Mouse (Mus musculus): ENCODE measurements around the gene Fermt3. TPM values are rescaled to one million over a fixed set of nuclear protein-coding genes. Genes with fewer than 3 reads are reported as not detected.

The Fermt3 gene
- polyA plus RNA-seq, 1 experiment from 2014 or later = 3.5 TPM

DNA sequence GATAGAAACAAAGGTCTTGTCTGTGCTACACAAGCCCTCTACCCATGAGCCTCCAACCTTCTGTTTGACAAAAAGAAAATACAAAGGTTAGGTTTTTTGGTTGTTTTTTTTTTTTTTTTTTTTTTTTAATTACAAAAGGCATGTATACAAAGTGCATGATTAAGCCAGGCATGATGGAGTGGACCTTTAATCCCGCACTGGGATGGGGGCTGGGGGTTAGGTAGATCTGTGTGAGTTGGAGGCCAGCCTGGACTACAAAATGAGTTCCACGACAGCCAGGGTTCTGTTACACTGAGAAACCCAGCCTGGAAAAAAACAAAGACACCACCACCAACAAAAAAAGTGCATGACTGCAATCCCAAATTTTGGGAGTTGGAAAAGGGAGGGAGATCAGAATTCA is 21.9 kb upstream of the Fermt3 start:
- WGBS = 81% methylated on average over 2 of the region's 2 CpGs
- Histone ChIP-seq H3K36me3 (ENCODE audit: control insufficient read depth, insufficient read depth, low read length) (peaks cover 3% of the 10 kb centered on the region; the same call in 1 of the 2 replicates), H3K4me2 (ENCODE audit: low read length) (no peak overlapping the region), H3K27ac (ENCODE audit: low read depth, low read length) (no peak overlapping the region), H3K27me3 (replicated peaks; ENCODE audit: control insufficient read depth, insufficient read depth, low read length) (no peaks in the 10 kb centered on the region), H3K4me3 (ENCODE audit: low read depth, low read length) (no peak overlapping the region), H3K4me1 (ENCODE audit: control insufficient read depth, insufficient read depth, low read length) (peaks cover 17% of the 10 kb centered on the region), H3K9ac (ENCODE audit: low read length) (peak overlapping the region; percentile 84; the same call in 1 of the 2 replicates), H3K9me3 (replicated peaks; ENCODE audit: control insufficient read depth, low read length) (no peaks in the 10 kb centered on the region)
- ATAC-seq (no peak), DNase-seq (ENCODE audit: low spot score) (no peak)

DNA sequence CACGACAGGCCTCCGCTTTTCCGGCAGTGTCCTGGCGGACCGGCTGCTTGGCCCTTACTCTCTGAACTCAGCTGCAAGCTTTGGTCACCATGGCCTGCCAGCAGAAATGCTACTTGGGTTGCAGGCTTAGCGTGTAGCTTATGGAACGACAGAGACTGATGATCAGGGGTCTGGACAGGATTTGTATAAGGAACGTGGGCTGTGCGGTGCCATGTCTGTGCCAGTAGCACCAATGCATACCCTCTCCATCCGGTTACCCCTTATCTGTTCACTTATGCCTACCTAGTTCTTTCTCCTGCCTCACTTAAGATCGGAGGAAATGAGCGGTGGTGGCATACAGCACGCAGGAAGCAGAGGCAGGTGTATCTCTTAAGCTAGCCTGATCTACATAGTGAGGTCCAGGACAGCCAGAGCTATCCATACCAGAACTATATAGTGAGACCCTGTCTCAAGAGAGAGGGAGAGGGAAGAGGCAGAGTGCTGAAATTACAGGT is 21.4 kb upstream of the Fermt3 start:
- Histone ChIP-seq H3K9me3 (replicated peaks; ENCODE audit: control insufficient read depth, low read length) (no peaks in the 10 kb centered on the region), H3K4me2 (ENCODE audit: low read length) (peak overlapping the region; percentile 89), H3K9ac (ENCODE audit: low read length) (peak overlapping the region; percentile 84), H3K27me3 (replicated peaks; ENCODE audit: control insufficient read depth, insufficient read depth, low read length) (no peaks in the 10 kb centered on the region), H3K27ac (ENCODE audit: low read depth, low read length) (peak overlapping the region; percentile 97), H3K4me3 (ENCODE audit: low read depth, low read length) (peak overlapping the region; percentile 46), H3K36me3 (ENCODE audit: control insufficient read depth, insufficient read depth, low read length) (peaks cover 3% of the 10 kb centered on the region; the same call in 1 of the 2 replicates), H3K4me1 (ENCODE audit: control insufficient read depth, insufficient read depth, low read length) (peaks cover 17% of the 10 kb centered on the region)
- ATAC-seq (no peak), DNase-seq (ENCODE audit: low spot score) (peak; percentile 20)
- WGBS = 23% methylated on average over 13 of the region's 13 CpGs

DNA sequence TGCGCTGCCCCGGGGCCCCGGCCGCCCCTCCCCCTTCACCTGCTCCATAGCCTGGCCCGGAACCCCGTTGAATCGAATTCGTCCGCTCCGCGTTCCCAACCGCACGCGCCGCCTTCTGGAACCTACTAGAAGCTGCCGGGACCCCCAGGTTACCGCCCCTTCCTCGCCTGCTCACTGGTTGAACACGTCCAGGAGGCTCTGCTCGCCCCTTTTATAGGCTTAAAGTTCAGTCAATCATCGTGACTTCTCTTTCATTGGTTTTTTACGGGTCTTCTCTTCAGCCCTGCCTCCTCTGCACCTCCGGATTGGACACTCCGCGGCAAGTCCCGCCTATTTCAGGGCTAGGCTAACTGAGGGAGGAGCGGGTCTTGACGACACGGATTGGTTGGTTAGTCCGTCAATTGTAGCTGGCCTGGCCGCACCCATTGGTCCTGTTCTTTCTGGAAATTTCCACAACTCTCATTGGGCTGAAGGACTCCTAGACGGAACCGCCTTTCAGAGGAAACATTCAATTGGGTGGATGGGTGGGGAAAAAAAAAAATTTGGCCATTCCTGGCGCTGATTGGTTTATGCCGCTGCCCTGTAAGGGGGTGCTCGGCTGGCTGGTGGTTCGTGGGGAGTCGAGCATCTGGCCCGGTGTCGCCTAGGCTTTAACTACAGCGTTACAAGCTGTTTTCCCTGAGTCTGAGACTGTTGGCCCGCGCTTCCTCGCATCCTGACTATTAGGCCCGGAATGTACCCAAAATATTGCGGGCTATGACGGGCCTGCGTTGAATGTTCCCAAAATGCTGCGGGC is 20.8 kb upstream of the Fermt3 start, which contains the start of gene Stip1:
Gene Stip1, minus strand, starts transcription at position 127 of the 796 bp plus-strand sequence.
- peak; percentile 99 for ATAC-seq
- no peaks in the 10 kb centered on the region for H3K9me3 ChIP-seq (replicated peaks; ENCODE audit: control insufficient read depth, low read length)
- WGBS = under 1% methylated on average over 47 of the region's 49 CpGs

DNA sequence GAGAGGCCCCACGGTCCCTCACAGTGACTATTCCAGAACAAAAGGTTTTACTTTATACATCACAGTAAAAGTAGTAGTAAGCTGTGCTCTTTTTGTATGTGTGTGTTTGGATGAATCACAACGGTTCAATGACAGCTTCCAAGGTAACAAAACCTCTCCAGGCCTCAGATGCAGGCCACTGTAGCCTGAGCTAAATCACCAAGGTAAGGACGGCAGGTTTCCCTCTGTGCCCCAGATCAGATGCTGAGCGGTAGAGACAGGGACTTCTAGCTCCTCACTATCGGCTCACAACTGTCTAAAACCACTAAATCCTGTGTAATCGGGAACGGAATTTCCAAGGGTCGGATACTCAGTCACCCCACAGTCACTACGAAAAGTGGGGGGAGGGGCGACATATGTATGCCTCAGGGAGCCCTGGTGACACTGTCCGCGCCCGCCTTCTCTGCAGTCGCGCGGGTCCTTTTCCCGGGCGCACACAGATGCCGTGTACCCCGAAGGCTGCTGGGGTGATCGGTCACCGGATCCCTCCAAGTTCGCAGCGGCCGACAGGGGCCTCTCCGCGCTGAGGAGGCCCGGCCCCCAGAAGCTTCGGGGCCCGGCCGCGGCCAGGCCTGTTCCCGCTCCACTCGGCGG is 19.9 kb upstream of the Fermt3 start:
- no peaks in the 10 kb centered on the region for H3K9me3 ChIP-seq (replicated peaks; ENCODE audit: control insufficient read depth, low read length)
- H3K4me2 ChIP-seq (ENCODE audit: low read length) = peak overlapping the region; percentile 87
- peak overlapping the region; percentile 88 for H3K27ac ChIP-seq (ENCODE audit: low read depth, low read length)
- H3K36me3 ChIP-seq (ENCODE audit: control insufficient read depth, insufficient read depth, low read length) = peaks cover 17% of the 10 kb centered on the region
- WGBS = 1% methylated on average over 35 of the region's 35 CpGs
- peaks cover 17% of the 10 kb centered on the region for H3K4me1 ChIP-seq (ENCODE audit: control insufficient read depth, insufficient read depth, low read length)
- peak; percentile 51 for DNase-seq (ENCODE audit: low spot score)
- ATAC-seq = peak; percentile 24
- no peaks in the 10 kb centered on the region for H3K27me3 ChIP-seq (replicated peaks; ENCODE audit: control insufficient read depth, insufficient read depth, low read length)
- peak overlapping the region; percentile 95 for H3K9ac ChIP-seq (ENCODE audit: low read length)
- peak overlapping the region; percentile 92 for H3K4me3 ChIP-seq (ENCODE audit: low read depth, low read length)

More for the DNA sequence above, 20.8 kb upstream of the Fermt3 start, which contains the start of gene Stip1:
- H3K4me1 ChIP-seq (ENCODE audit: control insufficient read depth, insufficient read depth, low read length) = peaks cover 17% of the 10 kb centered on the region
- H3K4me2 ChIP-seq (ENCODE audit: low read length) = peak within 1 kb of the TSS; percentile 89
- peak; percentile 100 for DNase-seq (ENCODE audit: low spot score)
- peak within 1 kb of the TSS; percentile 97 for H3K27ac ChIP-seq (ENCODE audit: low read depth, low read length)
- H3K36me3 ChIP-seq (ENCODE audit: control insufficient read depth, insufficient read depth, low read length) = peaks cover 9% of the 10 kb centered on the region
- peak within 1 kb of the TSS; percentile 95 for H3K9ac ChIP-seq (ENCODE audit: low read length)
- no peaks in the 10 kb centered on the region for H3K27me3 ChIP-seq (replicated peaks; ENCODE audit: control insufficient read depth, insufficient read depth, low read length)
- H3K4me3 ChIP-seq (ENCODE audit: low read depth, low read length) = peak within 1 kb of the TSS; percentile 92

DNA sequence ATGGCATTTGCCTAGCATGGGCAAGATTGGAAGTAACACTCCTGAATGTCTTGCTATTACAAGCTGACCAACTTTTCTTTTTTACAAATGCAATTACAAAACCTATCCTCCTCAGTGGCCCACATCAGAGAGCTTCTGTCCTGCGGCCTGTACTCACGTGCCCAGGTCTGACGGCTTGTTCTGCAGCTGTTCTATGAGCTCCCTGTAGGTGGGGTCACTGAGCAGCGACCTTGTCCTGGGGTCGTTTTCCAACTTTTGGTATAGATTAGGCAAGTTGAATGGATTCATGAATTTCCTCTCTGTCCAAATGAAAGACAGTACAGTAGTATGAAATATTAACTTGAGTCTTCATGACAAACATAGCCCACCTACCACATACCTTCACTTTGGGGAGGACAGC is 14.7 kb upstream of the Fermt3 start:
- Histone ChIP-seq H3K9me3 (replicated peaks; ENCODE audit: control insufficient read depth, low read length) (no peaks in the 10 kb centered on the region), H3K36me3 (ENCODE audit: control insufficient read depth, insufficient read depth, low read length) (peaks cover 67% of the 10 kb centered on the region), H3K4me2 (ENCODE audit: low read length) (no peak overlapping the region), H3K27ac (ENCODE audit: low read depth, low read length) (no peak overlapping the region), H3K9ac (ENCODE audit: low read length) (no peak overlapping the region), H3K27me3 (replicated peaks; ENCODE audit: control insufficient read depth, insufficient read depth, low read length) (no peaks in the 10 kb centered on the region), H3K4me3 (ENCODE audit: low read depth, low read length) (no peak overlapping the region), H3K4me1 (ENCODE audit: control insufficient read depth, insufficient read depth, low read length) (peaks cover 11% of the 10 kb centered on the region)
- DNase-seq (ENCODE audit: low spot score) = no peak
- ATAC-seq = no peak
- WGBS = 97% methylated on average over 5 of the region's 5 CpGs

GRCm38 (mm10) chr19:7029531-7029930 is 10.3 kb upstream of the Fermt3 start:
- Histone ChIP-seq H3K4me3 (ENCODE audit: low read depth, low read length) (no peak overlapping the region), H3K4me2 (ENCODE audit: low read length) (no peak overlapping the region), H3K4me1 (ENCODE audit: control insufficient read depth, insufficient read depth, low read length) (no peaks in the 10 kb centered on the region), H3K36me3 (ENCODE audit: control insufficient read depth, insufficient read depth, low read length) (peaks cover 96% of the 10 kb centered on the region), H3K9ac (ENCODE audit: low read length) (no peak overlapping the region), H3K27ac (ENCODE audit: low read depth, low read length) (no peak overlapping the region), H3K27me3 (replicated peaks; ENCODE audit: control insufficient read depth, insufficient read depth, low read length) (no peaks in the 10 kb centered on the region), H3K9me3 (replicated peaks; ENCODE audit: control insufficient read depth, low read length) (no peaks in the 10 kb centered on the region)
- ATAC-seq (no peak), DNase-seq (ENCODE audit: low spot score) (no peak)
- 92% methylated on average over 5 of the region's 5 CpGs for WGBS

DNA sequence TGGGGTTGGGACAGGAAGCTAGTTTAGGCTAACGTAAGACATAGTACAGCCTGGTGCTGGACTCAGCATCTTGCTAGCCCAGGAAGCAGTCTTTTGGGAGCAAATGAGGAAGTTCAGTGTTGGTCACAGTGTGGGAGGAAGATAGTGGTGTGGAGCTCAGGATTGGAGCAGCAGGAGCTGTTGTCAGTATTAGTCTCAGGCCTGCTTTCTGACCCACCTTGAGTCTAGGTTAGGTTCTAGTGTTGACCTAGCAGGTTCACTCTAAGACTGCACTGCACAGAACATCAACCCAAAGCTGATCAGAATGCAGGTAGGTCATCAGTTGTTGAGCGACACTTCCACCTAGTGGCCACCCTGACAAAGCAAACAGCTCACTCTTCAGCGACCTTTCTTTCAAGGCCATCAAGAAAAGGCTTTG is 964 bp upstream of the Fermt3 start:
- H3K4me3 ChIP-seq (ENCODE audit: low read depth, low read length) = no peak overlapping the region
- ATAC-seq = no peak
- peak; percentile 69 for DNase-seq (ENCODE audit: low spot score)
- peaks cover 81% of the 10 kb centered on the region for H3K36me3 ChIP-seq (ENCODE audit: control insufficient read depth, insufficient read depth, low read length)
- 55% methylated on average over 3 of the region's 3 CpGs for WGBS
- no peaks in the 10 kb centered on the region for H3K27me3 ChIP-seq (replicated peaks; ENCODE audit: control insufficient read depth, insufficient read depth, low read length)
- H3K4me2 ChIP-seq (ENCODE audit: low read length) = no peak overlapping the region
- H3K4me1 ChIP-seq (ENCODE audit: control insufficient read depth, insufficient read depth, low read length) = no peaks in the 10 kb centered on the region
- no peak overlapping the region for H3K9ac ChIP-seq (ENCODE audit: low read length)
- H3K27ac ChIP-seq (ENCODE audit: low read depth, low read length) = no peak overlapping the region
- H3K9me3 ChIP-seq (replicated peaks; ENCODE audit: control insufficient read depth, low read length) = no peaks in the 10 kb centered on the region

DNA sequence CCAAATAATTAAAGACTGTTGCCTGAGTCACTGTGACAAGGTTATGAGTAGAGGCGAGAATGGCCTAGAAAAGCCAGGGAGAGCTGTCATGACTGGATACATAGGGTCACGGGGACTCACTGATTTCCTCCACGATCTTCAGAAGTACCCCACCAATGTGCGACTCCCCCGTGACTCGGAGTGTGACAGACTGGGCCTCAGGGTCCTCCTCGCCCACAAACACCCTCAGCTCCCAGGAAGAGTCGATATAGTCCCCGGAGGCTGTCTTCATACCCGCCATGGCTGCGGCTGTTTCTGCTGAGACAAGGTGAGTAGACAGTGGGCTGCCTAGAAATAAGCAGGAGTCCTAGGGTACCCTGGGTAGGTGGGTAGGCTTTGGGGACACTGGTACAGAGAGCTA is 723 bp downstream of the Fermt3 start:
- H3K4me2 ChIP-seq (ENCODE audit: low read length) = no peak overlapping the region
- no peaks in the 10 kb centered on the region for H3K27me3 ChIP-seq (replicated peaks; ENCODE audit: control insufficient read depth, insufficient read depth, low read length)
- peaks cover 68% of the 10 kb centered on the region for H3K36me3 ChIP-seq (ENCODE audit: control insufficient read depth, insufficient read depth, low read length)

More for the DNA sequence above, 723 bp downstream of the Fermt3 start:
- H3K27ac ChIP-seq (ENCODE audit: low read depth, low read length) = no peak overlapping the region
- no peaks in the 10 kb centered on the region for H3K9me3 ChIP-seq (replicated peaks; ENCODE audit: control insufficient read depth, low read length)
- H3K4me1 ChIP-seq (ENCODE audit: control insufficient read depth, insufficient read depth, low read length) = no peaks in the 10 kb centered on the region
- DNase-seq (ENCODE audit: low spot score) = no peak
- no peak for ATAC-seq
- no peak overlapping the region for H3K4me3 ChIP-seq (ENCODE audit: low read depth, low read length)
- H3K9ac ChIP-seq (ENCODE audit: low read length) = no peak overlapping the region
- WGBS = 94% methylated on average over 11 of the region's 11 CpGs

All from forebrain, embryonic 14.5 days (tissue).